Mouse (Mus musculus) R1 (cell line): Measurements from ENCODE around the gene Camta1.

ENCODE experiments used
- DNase-seq: peaks from one replicate; pipeline ENCODE4 v3.0.0-alpha.2; 2018; ENCODE audit warnings: low read depth, low spot score

Camta1 gene

GRCm38 (mm10) chr4:151779962-151780459, 81.7 kb downstream of the Camta1 start:
- DNase-seq = no peak

DNA sequence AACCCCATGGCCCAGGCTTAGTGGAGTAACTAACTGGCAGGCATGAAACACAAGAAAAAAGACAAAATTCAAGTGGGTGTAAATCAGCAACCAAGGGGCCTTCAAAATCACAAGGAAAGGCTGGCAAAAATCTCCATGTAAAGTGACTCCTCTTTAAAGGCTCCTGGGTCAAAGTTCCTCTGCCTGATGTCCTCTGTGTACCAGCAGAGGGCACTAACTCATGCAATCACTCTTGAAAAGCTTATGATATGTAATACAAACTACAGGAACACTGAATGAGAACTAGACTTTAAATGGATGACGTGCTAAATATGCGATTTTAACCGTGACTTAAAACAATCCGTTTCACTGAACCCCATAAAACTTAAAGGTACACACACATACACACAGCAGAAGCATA, 83.2 kb downstream of the Camta1 start:
- DNase-seq = peak; percentile 27

DNA sequence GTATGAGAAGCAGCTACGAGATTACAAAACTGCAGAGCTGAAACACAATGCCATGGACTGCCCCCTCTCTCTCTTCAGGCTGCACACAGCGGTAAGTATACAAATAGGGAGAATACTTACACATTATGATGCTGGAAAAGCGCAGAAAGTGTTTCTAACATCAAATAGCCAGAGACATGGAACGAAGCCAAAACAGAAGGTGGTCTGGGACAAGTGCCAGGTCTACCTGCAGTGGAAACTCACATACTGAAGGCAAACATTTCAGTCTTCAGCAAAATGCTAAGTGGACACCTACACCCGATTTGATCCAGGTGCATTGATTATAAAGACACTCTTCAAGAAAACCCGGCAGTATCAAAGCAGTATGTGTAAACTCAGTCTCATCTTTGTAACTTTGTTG, 84.2 kb downstream of the Camta1 start:
- no peak for DNase-seq

DNA sequence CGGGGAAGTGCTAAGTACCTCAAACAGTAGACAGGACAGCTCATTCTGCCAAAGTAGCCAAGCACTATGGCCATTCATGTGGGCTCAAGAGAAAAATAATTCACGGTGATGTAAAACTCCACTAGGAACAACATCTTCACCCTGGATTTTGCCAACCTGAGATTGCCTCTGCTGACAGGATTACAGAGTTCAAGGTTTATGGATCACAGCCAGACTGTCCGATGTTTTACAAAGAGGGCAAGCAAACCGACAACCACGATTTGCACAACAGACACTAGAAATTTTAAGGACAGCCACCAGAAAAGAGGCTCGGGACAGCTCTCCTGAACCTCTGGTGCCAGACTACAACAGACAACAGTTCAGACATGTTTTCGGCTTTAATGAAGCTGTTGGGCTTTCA, 86.2 kb downstream of the Camta1 start:
- DNase-seq = no peak

- DNase-seq = no peak
Measured at GRCm38 (mm10) chr4:151773651-151774050, 88.0 kb downstream of the Camta1 start.

DNA sequence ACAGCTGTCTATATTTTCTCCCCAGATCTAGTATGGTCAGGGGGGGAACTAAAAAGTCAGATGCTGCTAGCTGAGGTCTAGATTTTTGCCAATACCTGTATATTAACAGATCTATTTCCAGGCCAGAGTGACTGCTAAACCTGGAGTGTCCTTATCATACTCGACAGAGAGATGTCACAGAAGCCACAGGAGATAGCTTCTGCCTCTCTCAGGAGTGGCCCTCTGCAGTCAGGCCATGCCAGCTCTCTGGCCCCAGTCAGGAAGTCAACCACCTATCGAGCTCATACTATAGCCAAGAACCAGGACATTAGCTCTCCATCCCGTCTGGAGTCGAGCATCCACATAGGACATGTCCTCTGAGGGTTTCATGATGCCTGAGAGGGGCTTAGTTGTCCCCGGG, 88.7 kb downstream of the Camta1 start:
- DNase-seq = no peak

DNA sequence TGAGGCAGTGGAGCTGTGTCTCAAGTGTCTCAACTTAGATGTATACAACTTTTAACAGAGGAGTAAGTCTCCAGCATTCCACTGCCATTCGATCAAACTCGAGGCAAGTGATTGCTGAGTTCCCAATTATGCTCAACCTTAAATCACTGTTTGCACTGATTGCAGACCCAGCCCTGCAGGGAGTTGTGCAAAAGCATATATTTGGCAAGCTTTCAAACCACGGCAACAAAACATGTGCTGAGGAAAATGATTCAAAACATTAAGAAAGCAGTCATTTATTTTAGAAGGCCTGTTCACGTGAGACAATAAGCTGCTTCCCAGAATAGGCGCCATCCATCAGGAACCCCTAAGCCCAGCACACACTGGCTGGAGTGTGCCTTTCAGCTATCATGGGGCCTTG, 91.0 kb downstream of the Camta1 start:
- no peak for DNase-seq

GRCm38 (mm10) chr4:151767786-151768185, 93.9 kb downstream of the Camta1 start:
- DNase-seq = no peak

GRCm38 (mm10) chr4:151767361-151767760, 94.3 kb downstream of the Camta1 start:
- DNase-seq = no peak

- no peak for DNase-seq
Measured at GRCm38 (mm10) chr4:151765376-151765775, 96.3 kb downstream of the Camta1 start.

DNA sequence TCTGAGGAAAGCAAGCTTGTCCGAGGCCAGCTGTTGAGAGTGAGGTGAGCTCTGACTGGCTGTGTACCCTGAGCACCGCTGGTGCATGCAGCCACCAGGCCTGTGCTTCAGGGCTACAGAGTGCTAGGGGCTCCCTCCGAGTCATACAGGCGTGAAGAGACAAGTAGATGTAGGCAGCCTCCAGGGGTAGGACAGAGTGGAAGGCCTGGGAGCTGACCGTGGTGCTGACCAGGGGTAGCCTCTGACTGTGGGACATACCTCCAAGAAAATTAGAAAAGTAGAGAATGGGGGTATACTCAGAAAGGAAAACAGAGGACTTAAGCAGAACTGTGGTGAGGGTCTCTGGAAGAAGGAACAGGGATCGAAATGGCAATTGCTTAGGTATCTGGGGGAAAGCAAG, 97.7 kb downstream of the Camta1 start:
- peak; percentile 77 for DNase-seq

DNA sequence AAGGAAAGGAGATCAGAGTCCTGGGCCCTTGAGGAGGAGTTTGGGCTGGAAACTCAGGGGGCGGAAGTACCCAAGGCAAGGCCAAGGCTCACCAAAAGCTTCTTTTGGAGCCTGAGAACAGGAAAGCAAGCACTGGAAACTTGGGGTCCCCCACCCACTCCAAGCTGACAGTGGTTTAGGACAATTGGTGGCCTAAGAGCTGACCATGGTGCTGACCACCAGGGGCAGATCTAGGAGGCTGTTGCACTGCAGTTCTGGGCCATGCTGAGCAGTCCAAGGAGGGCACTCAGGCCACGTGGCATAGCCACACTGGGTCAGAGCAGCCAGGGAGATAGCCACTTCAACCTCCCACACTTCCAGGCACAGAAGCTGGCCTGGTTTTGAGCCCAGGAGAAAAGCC, 102.6 kb downstream of the Camta1 start:
- peak; percentile 36 for DNase-seq

GRCm38 (mm10) chr4:151758337-151758736, 103.3 kb downstream of the Camta1 start:
- peak; percentile 50 for DNase-seq

DNA sequence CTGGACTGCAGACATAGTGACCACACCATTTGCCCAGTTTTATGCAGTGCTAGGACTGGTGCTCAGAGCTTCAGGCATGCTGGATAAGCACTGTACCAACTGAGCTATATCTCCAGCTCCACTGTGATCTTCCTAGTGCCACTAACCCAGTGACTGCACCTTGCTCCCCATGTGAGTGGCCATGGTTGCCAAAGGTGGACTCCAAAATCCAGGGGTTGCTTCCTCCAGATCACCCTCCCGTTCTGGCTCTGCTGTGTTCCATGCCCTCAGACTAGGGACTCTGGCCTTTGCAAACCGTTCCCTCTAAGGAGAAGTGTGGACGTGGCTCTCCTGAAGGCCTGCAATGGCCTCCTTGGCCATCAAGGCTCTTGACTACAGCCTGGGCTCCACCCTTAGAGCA, 104.4 kb downstream of the Camta1 start:
- no peak for DNase-seq

GRCm38 (mm10) chr4:151756400-151756799, 105.3 kb downstream of the Camta1 start:
- no peak for DNase-seq

DNA sequence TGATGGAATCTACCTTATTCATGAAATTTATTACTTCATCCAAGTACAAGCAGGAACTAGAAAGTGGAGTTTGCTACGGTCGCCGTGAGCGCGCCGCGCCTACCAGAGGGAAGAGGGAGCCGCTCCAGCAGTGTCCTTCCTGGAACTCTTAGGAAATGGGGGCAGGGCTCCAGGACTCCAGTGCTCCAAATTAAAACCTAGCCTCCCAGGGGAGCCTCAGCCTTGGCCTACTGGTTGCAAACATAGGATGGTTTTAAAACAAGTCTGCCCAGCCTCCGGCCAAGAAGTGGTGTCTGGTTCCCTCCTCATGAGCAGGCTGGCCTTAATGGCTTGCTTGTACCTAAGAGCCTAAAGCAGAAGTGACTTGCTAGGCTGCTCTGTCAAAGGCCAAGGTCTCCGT, 108.4 kb downstream of the Camta1 start:
- DNase-seq = no peak

DNA sequence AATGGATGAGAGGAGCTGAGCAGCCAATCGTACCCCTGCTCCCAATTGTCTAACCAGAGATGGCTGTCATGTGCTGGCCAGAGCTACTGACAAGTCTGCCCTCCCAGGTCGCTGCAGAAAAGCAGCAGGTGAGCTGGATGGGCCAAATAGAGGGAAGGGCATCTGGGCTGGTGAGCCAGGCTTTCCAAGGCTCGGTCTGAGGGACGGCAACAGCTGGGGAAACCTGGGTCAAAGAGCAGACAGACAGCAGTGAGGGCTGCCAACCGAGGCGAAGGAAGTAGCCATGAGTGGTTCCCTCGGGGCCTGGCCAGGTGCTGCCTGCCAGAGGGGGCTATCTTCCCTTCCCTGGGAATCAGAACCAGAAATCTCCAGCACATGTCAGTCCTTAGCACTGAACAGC, 109.1 kb downstream of the Camta1 start:
- no peak for DNase-seq

DNA sequence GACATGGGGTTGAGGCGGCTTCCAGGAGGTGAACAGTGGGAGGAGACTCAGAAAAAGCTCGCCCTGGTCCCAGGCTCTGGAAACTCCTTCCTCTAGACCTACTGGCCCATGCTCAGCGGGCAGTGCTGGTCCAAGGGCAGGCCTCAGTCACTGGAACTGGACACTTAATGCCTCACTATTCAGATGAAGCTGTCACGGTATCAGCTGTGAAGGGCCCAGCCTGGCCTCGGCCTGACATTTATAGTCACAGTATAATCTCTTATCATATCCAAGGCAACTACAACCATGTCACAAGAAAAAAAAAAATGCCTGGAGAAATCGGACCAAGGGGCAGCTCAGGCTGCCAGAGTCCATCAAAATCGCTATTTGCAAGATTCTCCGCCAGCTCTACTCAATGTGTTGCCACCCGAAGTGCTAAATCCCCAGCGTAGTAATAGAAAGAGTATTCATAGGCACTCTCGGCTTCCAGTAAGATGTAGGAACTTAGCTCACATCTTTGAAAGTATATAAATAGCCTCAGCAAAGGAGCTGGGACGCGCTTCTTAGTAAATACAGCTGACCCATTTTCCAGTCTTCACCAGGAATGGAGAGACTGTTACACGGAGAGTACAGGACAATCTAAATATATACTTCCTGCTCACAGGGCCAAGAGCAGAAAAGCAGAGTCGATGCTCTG, 110.3 kb downstream of the Camta1 start:
- DNase-seq = no peak

- DNase-seq = no peak
Measured at GRCm38 (mm10) chr4:151747723-151748122, 114.0 kb downstream of the Camta1 start.

DNA sequence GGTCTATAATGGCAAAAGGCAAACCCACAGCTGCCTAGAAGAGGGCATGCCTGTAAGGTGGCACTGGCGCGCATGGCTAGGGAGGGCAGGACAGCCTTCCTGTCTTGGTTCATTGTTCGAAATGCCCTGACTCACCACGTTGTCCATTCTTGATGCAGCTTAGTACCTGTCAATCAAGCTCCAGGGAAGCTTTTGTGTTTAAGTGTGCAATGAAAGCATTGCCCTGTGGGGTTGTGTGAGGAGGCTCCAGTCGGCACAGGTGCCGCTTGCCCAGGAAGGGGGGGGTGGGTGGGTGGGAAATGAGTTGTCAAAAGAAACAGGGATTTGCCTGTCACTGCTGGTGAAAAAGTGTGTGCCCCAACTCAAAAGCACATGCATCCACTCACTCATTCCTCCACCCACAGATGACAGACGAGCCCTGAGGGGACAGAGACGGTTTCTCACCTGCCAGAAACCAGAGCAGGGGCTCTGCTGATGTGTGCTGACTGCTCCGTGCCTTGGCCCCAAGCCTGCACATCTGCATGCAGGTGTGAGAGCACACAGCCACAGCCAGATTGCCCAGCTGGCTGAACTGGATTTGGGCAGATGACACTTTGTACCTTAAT, 115.6 kb downstream of the Camta1 start:
- DNase-seq = peak; percentile 45

GRCm38 (mm10) chr4:151741249-151742137, 120.2 kb downstream of the Camta1 start:
- no peak for DNase-seq

DNA sequence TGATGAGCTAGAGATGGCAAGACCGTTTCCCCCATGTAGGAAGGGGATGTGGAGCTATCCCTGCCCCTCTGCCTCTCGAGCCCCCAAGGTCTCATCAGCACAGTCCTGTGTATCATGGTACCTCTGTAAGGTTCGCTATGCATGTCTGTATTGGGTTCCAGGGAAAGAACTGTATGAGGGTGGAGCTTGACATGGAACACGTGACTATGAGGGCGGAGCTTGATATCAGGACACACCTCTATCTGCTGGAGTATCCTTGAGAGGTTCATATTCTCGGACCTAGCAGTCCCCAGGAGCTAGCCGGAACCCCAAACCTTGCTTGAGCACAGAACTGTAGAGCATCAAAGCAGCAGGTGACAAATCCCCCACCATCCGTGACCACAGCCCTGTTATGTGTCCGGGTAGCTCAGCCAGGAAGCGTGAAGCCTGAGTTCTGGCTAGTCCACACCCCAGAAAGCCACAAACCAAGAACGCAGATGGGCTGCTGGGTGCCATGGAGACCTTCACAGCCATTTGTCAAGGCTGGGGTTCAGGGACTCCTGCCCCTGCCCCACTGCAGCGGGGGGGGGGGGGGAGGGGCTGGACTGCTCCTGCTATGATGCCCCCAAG, 122.2 kb downstream of the Camta1 start:
- DNase-seq = peak; percentile 31
